Mouse (Mus musculus): Measurements from ENCODE around the gene Slc35e3.

GRCm38 (mm10) chr10:117695605-117696004 lies 50.6 kb downstream of the Slc35e3 start:
- no peak for TF ChIP-seq CTCF (IDR thresholded peaks at IDR 0.05; ENCODE audit: borderline replicate concordance, extremely low read depth, insufficient read depth, insufficient read length)
- TF ChIP-seq POLR2A (IDR thresholded peaks at IDR 0.05; ENCODE audit: borderline replicate concordance, extremely low read depth, insufficient read depth, insufficient read length, poor library complexity, severe bottlenecking): no peak

Measured in brain, embryonic 14.5 days (tissue).